Mouse (Mus musculus): ENCODE results near the gene Zfp819.

The Zfp819 gene

GRCm38 (mm10) chr7:43606896-43607742 is at the start of gene Zfp819:
Zfp819 (plus strand) TSS chr7:43607169.
- DNase-seq (ENCODE audit: extremely low spot score) = peak; percentile 74

DNA sequence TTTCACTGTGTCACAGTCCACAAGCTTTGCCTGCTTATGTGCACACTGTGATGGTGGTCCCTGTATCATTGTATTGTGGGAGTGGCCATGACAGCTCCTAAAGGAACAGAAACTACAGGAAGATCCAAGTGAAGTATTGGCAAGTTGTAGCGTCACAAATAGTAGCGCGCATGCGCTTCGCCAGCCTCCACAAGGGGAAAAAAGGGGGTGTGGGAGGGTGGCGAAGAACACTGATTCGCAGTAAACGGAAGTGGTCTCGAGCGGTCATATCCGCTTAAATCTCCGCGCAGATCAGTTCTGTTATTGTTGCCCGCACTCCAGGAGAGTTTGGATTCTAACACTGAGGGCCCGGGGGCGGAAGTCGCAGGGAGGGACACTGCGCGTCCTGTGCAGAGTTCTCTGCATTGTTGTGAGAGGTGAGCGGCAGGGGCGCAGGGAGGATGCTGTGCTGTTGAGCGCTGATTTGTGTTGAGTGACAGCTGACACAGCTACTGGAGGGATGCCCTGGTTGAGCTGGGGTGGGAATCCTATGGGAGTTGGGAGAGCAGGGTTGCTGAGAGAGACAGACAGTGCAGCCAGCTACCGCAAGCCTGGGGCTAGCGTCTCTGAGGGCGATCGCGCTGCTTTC is 44.8 kb upstream of the Zfp819 start, which contains the start of gene Zfp658:
Zfp658 (plus strand) TSS at position 251 of the 628 bp plus-strand sequence.
- DNase-seq (ENCODE audit: extremely low spot score) = peak; percentile 87

GRCm38 (mm10) chr7:43562651-43563070 is 44.3 kb upstream of the Zfp819 start:
- peak; percentile 40 for DNase-seq (ENCODE audit: extremely low spot score)

GRCm38 (mm10) chr7:43563300-43563699 is 43.7 kb upstream of the Zfp819 start:
- no peak for DNase-seq (ENCODE audit: extremely low spot score)

GRCm38 (mm10) chr7:43571216-43571615 is 35.8 kb upstream of the Zfp819 start:
- DNase-seq (ENCODE audit: extremely low spot score) = no peak

- peak; percentile 85 for DNase-seq (ENCODE audit: extremely low spot score)
Measured at GRCm38 (mm10) chr7:43579440-43580171, 27.4 kb upstream of the Zfp819 start, which contains the start of gene Zfp719. Zfp719 (plus strand) TSS chr7:43579610.

DNA sequence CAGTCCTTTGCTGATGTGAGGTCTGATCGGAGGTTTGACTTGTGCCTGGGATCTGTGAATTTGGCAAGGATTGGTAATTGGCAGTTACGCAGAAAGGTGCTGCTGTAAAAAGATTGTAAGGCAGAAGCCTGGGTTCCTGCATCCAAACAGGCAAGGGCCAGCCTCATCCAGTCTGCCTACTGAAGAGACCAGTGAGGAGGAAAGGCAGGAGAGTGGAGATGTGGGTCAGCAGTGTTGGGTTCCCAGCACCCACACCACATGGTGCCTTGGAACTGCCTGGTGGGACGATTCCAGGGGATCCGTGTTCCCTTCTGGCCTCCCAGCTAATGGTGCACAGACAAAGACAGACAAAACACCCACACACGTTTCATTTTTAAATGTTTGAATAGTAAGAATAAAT is 26.4 kb upstream of the Zfp819 start:
- no peak for DNase-seq (ENCODE audit: extremely low spot score)

DNA sequence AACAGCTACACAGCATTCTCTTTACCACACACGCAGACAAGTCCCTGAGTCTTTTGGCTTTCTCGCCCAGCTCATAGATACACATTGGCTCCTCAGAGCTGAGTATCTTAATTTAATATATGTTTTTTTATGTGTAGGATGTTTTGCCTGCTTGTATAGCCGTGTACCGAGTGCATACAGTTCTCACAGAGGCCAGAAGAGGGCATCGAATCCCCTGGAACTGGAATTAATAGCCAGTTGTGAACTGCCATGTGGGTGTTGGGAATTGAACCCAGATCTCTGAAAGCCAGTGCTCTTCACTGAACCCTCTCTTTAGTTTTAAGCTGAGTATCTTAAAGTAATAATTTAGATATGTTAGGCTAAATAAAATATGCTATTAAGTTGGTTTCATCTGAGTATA is 22.2 kb upstream of the Zfp819 start:
- DNase-seq (ENCODE audit: extremely low spot score) = no peak

- no peak for DNase-seq (ENCODE audit: extremely low spot score)
Measured at GRCm38 (mm10) chr7:43601884-43602283, 5.1 kb upstream of the Zfp819 start.

DNA sequence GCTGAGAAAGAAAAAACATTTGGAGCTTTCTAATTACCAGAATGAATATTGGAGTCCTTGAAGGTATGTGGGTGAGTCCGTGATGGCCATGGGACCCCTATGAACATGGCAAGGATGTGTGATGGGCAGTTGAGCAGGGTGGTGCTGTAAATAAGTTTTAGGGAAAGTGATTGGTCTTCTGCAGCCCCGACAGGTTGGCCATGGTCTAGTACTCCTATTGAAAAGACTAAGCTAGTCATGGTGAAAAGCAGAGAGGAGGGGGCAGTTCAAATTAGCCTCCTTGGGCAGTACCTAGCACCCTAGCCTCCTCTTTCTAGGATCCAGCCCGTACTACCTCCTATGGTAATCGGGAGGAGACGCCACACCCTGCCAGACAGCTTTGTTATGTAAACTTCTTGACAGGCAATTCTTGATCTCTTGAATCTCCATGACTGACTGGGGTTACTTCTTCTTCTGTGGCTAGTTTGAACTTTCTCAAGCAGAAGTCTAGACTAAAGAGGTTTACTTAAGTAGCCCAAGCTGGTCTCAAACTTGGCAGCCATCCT is 846 bp downstream of the Zfp819 start:
- DNase-seq (ENCODE audit: extremely low spot score) = no peak

DNA sequence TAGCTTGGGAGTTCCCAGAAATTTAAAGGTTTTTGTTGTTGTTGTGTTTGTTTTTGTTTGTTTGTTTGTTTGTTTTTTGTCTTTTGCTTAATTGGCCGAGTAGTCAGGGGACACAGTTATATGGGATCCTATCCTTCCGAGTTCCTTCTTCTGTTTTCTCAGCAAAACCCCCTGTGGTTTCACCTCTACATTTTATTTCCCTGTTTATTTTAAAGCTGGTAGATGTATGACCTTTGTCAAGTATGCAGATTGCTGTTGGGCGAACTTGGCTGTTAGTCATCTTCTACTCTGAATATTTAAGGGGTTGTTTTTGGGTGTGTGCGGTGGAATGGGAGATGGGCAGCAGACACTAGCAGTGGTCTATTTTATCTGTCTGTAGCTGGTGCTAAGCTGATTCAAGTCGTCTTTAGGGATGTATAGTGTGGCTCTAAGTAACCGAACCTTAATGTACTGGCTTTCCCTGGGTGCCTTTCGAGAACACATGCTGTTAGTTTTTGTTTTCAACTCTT is 1.4 kb downstream of the Zfp819 start:
- DNase-seq (ENCODE audit: extremely low spot score) = no peak

DNA sequence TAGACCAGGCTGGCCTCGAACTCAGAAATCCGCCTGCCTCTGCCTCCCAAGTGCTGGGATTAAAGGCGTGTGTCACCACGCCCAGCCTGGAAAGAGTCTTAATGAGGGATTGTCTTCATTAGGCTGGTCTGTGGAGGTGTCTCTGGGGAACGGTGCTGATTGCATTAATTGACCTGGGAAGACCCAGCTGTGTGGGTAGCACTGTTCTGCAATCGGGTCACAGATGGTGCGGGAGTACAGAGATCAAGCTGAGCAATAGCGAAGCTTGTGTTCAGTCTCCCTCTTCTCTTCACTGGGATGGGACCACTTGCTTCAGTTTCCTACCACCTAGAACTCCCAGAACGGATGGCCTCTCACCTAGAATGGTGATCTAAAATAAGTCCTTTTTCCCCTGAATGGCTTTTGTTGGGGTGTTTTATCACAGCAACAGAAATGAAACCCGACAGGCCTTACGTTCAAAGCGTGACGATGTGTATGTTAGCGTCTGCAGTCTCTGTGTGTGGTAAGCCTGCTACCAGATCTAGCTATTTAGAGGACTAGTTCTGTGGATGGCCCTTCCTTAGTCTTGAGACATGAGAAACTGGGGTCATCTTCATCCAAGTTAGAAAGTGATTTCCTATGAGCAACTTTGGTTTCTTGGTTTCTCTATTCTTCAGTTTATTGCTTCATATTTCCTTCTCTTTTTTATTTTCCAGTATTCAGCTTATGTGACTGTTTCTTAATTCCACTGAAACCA is 7.0 kb downstream of the Zfp819 start:
- no peak for DNase-seq (ENCODE audit: extremely low spot score)

GRCm38 (mm10) chr7:43622927-43623326 is 16.0 kb downstream of the Zfp819 start:
- DNase-seq (ENCODE audit: extremely low spot score) = no peak

DNA sequence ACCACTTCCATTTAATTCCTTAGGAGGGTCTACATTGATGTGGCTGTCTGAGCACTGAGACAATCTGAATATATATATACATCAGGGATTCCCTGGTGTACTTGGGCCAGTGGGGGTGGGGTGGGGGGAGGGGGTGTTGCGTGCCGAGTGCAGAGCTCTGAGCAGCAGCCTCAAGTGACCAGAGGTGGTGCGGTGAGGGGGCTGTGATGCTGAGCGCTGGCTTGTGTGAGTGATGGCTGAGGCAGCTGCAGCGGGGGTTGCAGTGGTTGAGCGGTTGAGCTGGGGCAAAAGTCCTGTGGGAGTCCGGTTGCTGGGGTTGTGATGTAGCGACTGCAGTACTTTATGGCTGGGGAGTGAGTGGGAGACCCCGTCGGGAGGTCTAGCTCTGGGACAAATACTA is 16.9 kb downstream of the Zfp819 start:
- DNase-seq (ENCODE audit: extremely low spot score) = peak; percentile 11

- no peak for DNase-seq (ENCODE audit: extremely low spot score)
Measured at GRCm38 (mm10) chr7:43625065-43625464, 18.1 kb downstream of the Zfp819 start.

DNA sequence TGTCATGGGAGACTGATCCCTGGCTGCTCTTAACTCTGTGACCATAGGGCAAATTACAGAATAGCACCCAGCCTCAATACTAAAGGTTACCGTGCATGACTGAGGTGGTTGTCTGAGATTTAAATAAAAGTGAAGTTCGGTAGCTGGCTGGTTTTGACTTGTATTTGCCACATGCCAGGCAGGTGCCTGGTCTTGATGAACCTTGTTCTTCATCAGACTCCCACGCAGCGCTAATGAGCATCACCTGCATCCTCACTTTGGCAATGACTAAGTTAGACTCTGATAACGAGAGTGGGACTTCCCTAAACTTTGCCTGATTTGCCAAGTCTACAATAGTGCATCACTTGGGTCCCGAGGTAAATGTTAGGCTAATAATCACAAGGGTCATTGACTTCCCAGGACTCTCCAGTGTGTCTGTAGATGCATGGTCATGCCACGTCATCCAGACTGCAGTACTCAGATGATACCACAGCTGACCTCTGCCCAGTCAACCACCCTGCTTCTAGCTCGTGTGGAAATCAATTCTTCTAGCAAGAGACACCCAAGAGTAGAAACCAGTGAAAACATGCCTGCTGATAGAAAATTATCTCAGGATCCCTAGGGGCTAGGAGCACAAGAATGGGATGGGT is 18.9 kb downstream of the Zfp819 start:
- no peak for DNase-seq (ENCODE audit: extremely low spot score)

- DNase-seq (ENCODE audit: extremely low spot score) = no peak
Measured at GRCm38 (mm10) chr7:43633940-43634339, 27.0 kb downstream of the Zfp819 start.

GRCm38 (mm10) chr7:43634500-43634899 is 27.5 kb downstream of the Zfp819 start, which contains the start of gene Ceacam18:
Ceacam18 (plus strand) TSS chr7:43634707.
- DNase-seq (ENCODE audit: extremely low spot score) = no peak

GRCm38 (mm10) chr7:43636194-43636593 is 29.2 kb downstream of the Zfp819 start:
- DNase-seq (ENCODE audit: extremely low spot score) = no peak

DNA sequence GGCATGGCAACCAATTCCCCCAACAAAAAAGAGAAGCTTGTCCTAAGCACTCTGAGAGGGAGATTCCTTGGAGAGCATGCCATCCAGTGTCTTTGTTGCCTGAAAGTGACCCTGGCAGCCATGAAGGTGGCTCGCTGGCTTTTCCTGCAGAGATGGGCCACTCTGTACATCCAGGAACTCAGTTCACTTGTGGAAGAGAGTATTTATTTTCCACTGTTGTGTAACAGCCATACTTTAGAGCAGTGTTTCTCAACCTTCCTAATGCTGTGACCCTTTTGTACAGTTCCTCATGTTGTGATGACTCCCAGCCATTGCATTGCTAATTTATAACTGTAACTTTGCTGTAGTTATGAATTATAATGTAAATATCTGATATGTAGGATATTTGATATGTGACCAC is 30.1 kb downstream of the Zfp819 start:
- DNase-seq (ENCODE audit: extremely low spot score) = no peak

- no peak for DNase-seq (ENCODE audit: extremely low spot score)
Measured at GRCm38 (mm10) chr7:43642587-43642986, 35.6 kb downstream of the Zfp819 start.

All from embryo, embryonic 9.5 days (tissue).